Mouse (Mus musculus) gastrocnemius, postnatal 4 days (tissue): ENCODE measurements at regions not wholly inside any gene's neighbourhood (a gene's known extent, or its start where the extent isn't known, plus 50 kb on each side); places are given as distances from the start of the nearest gene placed in this dataset.

Source experiments
- DNase-seq, 2 experiments: peaks; one replicate each; pipeline ENCODE4 v3.0.0; 2021 to 2022; ENCODE audit warnings: low spot score in 2 of 2, mixed read lengths in 2 of 2

GRCm38 (mm10) chr16:93417831-93418230, 186.0 kb downstream of the Setd4 start:
- DNase-seq, result no peak

GRCm38 (mm10) chr16:93392024-93392675, 211.7 kb downstream of the Setd4 start:
- no peak for DNase-seq

GRCm38 (mm10) chr16:93387578-93388116, 216.2 kb downstream of the Setd4 start:
- DNase-seq, result no peak

GRCm38 (mm10) chr16:93384039-93384537, 219.8 kb downstream of the Setd4 start:
- no peak for DNase-seq

- DNase-seq, result no peak
These were observed 220.9 kb downstream of the Setd4 start for GRCm38 (mm10) chr16:93382945-93383344.

- DNase-seq, result no peak
These were observed 222.9 kb downstream of the Setd4 start for GRCm38 (mm10) chr16:93380717-93381671.

GRCm38 (mm10) chr16:93380117-93380516, 223.7 kb downstream of the Setd4 start:
- DNase-seq, result no peak

- no peak for DNase-seq
These were observed 224.3 kb downstream of the Setd4 start for GRCm38 (mm10) chr16:93379611-93380010.

- DNase-seq, result no peak
These were observed 229.2 kb downstream of the Setd4 start for GRCm38 (mm10) chr16:93374669-93375068.

- DNase-seq, result no peak
These were observed 234.1 kb downstream of the Setd4 start for GRCm38 (mm10) chr16:93369766-93370146.

- DNase-seq, result no peak
These were observed 234.8 kb downstream of the Setd4 start for GRCm38 (mm10) chr16:93368824-93369765.

GRCm38 (mm10) chr16:93367995-93368394, 235.9 kb downstream of the Setd4 start:
- no peak for DNase-seq

GRCm38 (mm10) chr16:93367246-93367805, 236.5 kb downstream of the Setd4 start:
- DNase-seq, result no peak

GRCm38 (mm10) chr16:93366383-93366941, 237.4 kb downstream of the Setd4 start:
- no peak for DNase-seq

GRCm38 (mm10) chr16:93365236-93365951, 238.5 kb downstream of the Setd4 start:
- DNase-seq, result no peak

- no peak for DNase-seq
These were observed 244.1 kb downstream of the Setd4 start for GRCm38 (mm10) chr16:93359772-93360171.

- no peak for DNase-seq
These were observed 245.2 kb downstream of the Setd4 start for GRCm38 (mm10) chr16:93358613-93359012.

GRCm38 (mm10) chr16:93358166-93358565, 245.7 kb downstream of the Setd4 start:
- DNase-seq, result no peak

- no peak for DNase-seq
These were observed 248.5 kb downstream of the Setd4 start for GRCm38 (mm10) chr16:93355204-93355899.
